Mouse (Mus musculus) cerebellum, adult 9-11 months (tissue): ENCODE measurements around the gene Vasp.

Experiments used
- DNase-seq: peaks from one replicate; pipeline ENCODE4 v3.0.0; 2022

Vasp gene

DNA sequence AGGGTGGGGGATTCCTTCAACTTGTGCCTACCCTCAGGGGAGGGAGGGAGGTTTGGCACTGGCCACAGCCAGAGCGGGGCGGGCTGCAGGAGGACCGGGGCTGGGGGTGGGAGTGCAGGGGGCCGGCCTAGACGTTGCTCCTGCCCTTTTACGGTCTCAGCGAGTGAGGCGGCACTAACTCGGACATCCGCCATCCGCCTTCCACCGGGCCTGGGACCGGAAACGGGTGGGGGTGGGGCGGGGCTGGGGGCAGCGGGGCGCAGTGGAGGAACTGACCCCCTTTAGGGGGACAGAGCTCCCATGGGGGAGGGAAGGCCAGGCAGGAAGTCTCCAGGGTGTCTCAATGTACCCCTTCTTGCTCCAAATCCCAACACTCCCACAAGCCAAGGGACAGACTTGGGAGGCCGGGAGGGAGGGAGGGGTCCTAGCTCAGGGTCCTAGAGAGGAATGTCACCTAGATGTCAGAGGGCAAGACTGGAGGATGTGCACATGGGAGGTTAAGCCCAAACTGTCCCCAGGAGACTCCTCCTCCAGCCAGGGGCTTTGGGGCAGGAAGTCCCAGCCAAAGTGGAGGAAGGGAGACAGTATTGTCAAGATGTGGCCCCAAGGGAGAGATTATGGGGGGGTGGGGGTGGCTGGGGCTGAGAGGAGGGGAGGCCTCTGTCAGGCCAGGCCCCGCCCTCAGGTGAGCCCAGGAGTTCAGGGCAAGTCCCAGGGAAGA lies 1.7 kb downstream of the Vasp start:
- no peak for DNase-seq

DNA sequence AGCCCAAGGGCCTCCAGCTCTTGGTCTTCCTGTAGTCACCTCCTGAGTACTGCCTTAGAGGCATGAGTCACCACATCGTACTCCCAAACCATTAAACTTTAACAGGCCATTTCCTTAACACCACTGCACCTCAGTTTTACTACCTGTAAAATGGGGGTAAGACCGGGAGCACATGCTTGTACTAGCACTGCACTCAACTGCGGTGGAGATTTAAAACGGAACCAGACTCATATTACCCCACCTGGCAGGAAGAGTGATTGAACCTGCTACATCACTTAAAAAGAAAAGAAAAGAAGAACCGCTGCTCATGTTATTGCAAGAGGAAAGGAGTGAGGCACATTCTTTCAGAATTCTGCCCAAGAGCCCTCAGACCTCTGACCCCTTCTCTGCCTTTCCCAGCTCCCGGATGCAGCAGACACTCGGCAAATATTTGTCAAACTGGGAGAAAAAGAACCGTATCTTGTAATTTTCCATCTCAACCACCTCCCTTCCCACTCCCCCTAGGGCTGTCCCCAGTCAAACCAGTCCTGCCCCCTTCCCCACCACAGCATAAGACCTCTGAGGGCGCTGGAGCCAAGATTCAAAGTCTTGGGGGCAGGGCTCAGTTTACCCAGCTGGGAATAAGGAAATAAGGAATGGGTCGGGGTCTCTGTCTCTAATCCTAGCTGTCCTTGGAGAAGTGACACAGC lies 2.5 kb downstream of the Vasp start:
- no peak for DNase-seq

- no peak for DNase-seq
Observed at GRCm38 (mm10) chr7:19267051-19267450, 4.6 kb downstream of the Vasp start.

DNA sequence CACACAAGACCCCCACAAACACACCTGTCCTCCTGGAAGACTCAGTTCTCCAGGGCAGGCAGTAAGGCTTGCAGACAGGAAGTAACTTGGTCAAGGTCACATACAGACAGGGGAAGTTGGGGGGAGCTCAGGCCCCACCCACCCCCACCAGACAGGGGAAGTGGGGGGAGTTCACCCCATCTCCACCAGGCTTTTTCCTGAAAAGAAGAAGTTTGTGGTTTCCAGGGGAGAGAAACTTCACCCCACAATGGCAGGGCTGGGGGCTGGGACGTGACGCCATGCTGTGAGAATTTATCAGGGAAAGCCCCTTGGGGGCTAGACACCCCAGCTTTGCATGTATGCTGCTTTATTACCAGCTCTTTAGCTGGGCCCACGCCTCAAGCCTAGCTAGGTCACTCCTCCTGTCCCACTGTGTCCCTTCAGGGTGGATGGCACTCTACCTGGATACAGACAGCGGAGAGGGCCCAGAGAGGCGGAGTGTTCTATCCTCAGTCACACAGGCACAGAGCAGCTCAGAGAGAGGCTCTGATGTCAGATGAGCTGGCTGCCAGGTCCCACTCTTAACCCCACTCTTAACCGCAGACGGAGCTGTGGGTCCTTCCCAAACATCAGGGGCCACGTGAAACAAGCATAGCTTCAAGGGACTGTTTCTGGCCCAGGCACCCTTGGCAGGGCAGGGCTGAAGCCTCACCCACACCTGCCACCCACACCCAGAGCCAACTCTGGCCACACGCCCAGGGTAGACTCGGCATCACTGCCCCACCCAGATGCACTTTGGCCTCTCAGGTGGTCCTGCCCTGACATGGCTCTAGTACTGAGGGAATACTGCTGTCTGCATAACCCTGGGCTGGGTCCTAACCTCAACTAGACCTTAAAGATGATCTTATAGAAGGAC lies 5.4 kb downstream of the Vasp start:
- DNase-seq, result no peak

DNA sequence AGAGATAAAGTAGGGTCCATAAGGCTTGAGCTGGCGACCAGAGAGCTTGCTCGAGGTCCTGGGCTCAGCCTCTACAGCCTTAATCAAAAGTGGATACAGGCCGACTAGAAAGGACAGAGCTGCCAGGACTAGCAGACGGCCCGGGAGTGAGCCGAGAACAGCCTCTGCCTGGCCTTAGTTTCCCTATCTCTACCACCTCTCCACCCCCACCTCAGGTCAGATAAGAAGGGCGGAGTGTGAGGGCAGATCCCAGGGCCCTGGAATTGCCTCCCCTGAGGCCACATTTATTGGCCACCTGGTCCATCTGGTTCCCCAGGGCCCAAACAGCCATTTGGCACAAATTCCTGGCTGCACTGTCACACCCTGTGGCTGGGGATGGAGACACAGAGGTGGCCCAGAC lies 6.5 kb downstream of the Vasp start:
- DNase-seq, result peak; percentile 73

DNA sequence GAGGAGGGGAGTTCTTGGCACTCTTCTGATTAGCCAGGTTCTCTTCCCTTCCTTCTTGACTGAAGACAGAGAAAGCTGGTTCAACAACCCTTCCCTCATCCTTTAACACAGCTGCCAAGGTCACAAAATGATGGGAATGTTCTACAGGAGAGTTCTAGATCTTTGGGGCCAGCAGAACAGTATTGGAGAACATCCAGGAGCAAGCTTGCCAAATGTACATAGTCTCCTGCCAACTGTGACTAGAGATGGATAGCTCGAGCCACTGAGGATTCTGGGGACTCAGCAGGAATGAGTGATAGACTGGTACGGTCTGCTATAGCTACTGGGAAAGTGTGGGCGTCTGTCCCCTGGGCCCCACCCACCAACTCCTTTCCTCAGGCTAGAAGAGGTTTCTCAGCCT lies 13.3 kb downstream of the Vasp start:
- no peak for DNase-seq

DNA sequence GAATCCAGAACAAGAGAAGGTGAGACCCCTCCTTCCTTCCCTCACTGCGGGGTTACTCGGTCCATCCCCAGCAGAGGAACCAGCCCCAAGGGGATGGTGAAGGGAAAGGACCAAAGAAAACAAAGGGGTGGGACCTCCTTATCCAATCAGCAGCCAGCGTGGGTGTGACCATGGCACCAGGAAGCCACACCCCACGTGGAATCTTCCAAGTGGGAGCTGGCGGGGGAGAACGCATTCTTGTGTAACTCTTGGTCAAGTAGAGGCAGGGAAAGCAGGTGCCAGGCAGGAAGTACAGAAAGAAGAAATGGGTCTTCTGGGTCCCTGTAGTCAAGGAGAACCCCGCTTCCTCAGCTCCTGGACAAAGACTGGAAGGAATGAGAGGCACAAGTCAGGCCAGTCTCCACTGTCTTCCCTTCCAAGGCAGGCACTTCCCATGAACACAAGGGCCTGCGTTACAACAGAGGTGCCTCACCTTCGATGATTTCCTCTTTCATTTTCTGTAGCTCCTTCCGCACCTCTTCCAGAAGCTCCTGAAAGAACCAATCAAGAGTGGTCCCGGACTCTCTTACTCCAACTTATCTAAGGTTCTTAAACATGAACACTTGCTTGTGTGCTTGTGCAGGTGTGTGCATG lies 14.1 kb downstream of the Vasp start:
- no peak for DNase-seq

DNA sequence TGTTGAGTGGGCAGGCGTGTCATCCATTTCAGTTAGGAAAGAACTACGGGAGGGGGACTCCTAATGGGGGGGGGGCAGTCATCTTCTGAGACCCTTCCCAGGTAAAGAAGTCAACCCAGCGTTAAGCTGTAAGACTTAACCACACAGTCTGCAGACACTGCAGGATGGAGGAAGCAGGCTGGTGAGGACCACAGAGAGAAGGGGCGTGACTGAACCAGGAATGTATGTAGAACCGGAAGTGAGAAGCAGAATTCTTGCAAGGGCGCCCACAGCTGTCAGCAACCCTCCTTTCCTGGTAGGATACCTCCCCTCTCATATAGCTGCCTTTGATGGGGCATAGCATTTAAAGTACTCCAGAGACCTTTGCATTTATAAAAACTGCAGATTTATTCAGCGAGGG lies 15.1 kb downstream of the Vasp start:
- no peak for DNase-seq

DNA sequence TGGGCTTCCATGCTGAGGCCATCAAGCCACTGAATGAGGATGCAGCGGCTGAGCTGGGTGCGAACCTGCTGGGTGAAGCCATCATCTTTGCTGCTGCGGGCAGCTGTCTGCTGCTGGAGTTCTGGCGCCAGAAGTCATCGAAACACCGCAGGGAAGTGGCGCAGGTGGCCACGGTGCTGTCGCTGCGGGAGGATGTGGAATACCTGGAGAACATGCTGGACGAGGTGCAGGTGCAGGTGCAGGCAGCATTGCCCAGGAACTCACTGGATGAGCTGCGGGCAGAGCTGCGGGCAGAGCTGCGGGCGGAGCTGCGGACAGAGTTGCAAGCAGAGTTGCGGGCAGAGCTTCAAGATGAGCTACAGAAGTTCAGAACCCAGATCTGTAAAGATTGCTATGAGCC lies 16.2 kb downstream of the Vasp start:
- DNase-seq, result no peak

GRCm38 (mm10) chr7:19253437-19253836 lies 18.2 kb downstream of the Vasp start:
- no peak for DNase-seq

- DNase-seq, result no peak
Observed at GRCm38 (mm10) chr7:19252078-19252477, 19.5 kb downstream of the Vasp start.

GRCm38 (mm10) chr7:19247511-19247910 lies 24.1 kb downstream of the Vasp start:
- DNase-seq, result no peak

GRCm38 (mm10) chr7:19246855-19247254 lies 24.8 kb downstream of the Vasp start:
- no peak for DNase-seq

DNA sequence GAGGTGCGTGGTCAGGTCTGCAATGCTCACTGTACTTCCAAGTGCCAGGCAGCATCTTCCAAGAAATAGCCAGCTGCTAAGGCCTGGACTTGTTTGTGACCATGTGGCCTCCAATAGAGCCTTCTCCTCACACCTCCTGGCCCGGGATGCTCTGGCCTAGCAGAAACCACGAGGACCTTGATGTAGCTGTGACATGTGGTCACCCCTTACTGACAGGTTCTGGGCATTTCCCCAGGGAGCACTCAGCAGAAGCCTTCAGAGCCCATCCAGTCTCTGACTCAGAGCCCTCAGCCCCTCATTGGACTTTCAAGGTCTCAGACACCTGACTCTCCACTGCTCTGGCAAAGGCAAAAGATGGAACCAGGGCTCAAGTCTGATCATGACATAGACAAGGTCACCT lies 26.5 kb downstream of the Vasp start:
- DNase-seq, result no peak

- DNase-seq, result peak; percentile 50
Observed at GRCm38 (mm10) chr7:19243858-19244257, 27.8 kb downstream of the Vasp start.

DNA sequence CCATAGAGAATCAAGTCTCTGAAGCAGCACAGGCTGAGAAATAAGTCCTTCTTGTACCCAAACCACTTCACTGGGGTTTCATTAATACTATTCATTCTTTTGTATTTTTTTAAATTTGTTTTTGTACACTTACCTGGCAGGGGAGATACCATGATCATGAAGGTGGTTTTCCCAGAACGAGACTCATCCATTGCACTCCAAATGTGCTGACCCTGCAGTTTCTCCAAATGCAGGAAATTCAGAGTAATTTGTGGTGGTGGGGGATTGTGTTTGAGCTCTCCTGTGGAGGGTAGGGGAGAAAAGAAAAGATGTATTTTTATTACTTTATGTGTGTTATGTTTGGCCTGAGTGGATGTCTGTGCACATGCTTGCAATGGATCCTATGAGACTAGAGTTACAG lies 29.6 kb downstream of the Vasp start:
- DNase-seq, result no peak

- no peak for DNase-seq
Observed at GRCm38 (mm10) chr7:19240905-19241463, 30.6 kb downstream of the Vasp start.

DNA sequence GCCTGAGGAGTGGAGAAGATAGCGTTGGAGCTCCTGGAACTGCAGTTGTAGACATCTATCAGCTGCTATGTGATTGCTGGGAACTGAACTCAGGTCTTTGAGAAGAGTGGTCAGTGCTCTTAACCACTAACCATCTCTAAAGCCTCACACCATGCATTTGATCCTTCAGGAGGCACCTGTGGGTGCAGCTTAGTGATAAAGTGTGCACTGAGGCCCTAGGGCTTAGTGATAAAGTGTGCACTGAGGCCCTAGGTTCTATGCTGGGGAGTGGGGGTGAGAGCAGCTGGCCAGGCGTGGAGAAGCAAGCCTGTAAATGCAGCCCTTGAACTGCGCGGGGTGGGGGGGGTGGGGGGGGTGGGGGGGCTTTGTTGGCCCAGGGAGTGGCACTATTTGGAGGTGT lies 31.6 kb downstream of the Vasp start:
- DNase-seq, result no peak

DNA sequence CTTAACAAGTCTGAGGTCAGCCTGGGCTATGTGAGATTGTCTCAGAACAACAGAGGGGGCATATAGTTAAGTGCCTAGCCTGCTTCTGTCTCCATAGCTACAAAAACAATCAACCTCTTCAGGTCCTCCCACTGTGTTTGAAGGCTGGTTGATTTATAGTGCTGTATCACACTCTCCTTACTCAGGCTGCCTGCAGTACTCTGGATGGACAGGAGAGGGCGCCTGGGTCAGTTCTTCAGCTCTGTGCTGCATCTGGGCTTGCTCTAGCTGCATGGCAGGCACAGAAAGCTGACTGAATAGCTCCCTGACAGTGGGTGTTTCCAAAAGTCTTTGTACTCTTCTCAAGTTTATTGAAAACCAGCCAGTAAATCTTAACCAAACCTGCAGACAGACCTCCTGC lies 32.2 kb downstream of the Vasp start:
- DNase-seq, result peak; percentile 84

DNA sequence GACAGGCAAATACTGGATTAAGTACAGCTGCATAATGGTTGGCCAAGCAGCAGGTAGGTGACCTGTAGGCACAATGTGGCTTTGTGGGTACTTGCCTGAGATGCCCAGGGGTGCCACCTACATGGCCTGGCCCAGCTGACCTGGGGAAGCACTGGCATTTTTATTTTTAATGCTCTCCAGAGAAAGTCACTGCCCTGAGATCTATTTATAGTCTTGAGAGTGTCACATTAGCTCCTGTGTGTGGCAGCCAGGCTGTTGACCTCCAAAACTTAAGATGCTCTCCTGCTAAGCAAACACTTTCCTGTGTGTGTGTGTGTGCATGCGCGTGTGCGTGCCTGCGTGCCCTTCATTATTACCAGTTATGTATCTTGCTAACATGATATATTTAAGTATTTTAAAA lies 33.3 kb downstream of the Vasp start:
- DNase-seq, result no peak

DNA sequence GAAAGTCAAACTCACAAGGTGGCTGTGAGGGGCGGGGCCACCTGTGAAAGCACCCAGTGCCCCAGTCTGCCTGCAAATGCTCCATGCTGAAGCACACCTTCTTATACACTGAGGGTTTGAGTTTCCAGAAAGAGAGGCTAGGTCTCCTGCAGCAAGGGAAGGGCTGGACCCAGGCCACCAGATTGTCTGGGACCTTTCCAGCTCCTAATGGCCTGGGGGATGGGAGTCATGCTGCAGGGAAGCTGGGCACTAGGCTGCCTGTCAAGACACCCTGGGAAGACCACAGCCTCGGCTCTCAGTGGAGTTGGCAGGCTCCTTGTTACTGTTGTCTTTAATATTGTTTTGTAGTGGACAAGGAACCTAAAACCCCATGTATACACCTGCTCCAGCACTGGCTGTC lies 35.2 kb downstream of the Vasp start:
- peak; percentile 49 for DNase-seq

DNA sequence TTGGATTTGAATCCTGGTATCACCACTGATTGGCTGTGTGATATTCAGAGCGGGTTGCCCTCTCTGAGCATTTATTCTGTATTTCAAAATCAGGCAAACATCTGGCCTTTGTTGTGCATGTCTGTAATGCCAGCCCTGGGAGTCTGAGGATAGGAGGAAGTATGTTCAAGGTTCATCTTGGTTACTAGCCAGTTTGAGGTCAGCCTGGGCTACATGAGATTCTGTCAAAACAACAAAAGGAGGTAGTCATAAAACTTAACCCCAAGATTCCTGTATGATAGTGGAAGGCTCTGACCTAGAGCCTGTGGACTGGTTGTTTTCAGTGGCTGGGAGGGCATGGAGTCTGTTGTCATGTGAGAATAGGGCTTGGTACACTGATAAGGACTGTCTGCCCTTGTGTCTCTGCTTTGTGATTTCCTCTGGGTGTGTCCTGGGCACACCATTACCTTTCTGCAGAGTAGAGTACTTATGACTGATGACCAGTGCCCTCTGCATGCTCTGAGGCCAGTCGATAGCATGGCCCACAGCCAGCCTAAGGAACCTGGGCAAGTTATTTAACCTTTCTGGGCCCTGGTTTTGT lies 36.4 kb downstream of the Vasp start:
- DNase-seq, result no peak

DNA sequence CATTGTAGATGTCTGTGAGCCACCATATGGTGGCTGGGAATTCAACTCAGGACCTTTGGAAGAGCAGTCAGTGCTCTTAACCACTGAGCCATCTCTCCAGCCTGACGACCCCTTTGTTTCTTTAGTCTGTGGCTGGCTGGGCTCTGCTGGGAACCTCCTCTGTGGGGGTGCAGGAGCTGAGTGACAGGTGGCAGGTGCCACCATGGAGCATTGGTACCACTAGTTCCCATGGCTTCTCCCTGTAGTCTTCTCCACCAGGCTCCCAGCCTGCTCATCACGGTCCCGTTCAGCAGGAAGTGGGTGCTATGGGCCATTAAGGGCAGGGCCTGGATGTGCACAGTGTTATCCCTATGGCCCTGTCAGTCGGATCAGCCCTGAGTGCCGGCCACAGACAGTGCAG lies 37.0 kb downstream of the Vasp start:
- DNase-seq, result no peak
